Mouse (Mus musculus) spleen, adult 2 months (tissue): ENCODE data around the gene Dnah11. TPM values are rescaled to one million over a fixed set of nuclear protein-coding genes. Genes with fewer than 3 reads are reported as not detected.

ENCODE experiments used
- DNase-seq, 2 experiments: peaks; one replicate each; pipeline versions ENCODE4 v3.0.0 to v3.0.0-alpha.2; 2012 to 2021; ENCODE audit warnings: low spot score in 2 of 2, low read depth in 1 of 2
- H3K27ac ChIP-seq: fragments of 200-500 bp; 2 replicates; pipeline ENCODE4 v1.5.1; 2012; ENCODE audit warnings: low read length, inconsistent platforms; ENCODE audit not compliant: insufficient read depth
- H3K27me3 ChIP-seq: fragments of 200-500 bp; 2 replicates; pipeline ENCODE4 v1.6.1; 2012; ENCODE audit warnings: mild to moderate bottlenecking, moderate library complexity, low read length, inconsistent platforms; ENCODE audit not compliant: control insufficient read depth, insufficient read depth
- H3K36me3 ChIP-seq: fragments of 200-500 bp; 2 replicates; pipeline ENCODE4 v1.6.1; 2012; ENCODE audit warnings: mild to moderate bottlenecking, low read length, inconsistent platforms; ENCODE audit not compliant: control insufficient read depth, insufficient read depth
- H3K4me1 ChIP-seq: fragments of 200-500 bp; 2 replicates; pipeline ENCODE4 v1.6.1; 2011; ENCODE audit warnings: inconsistent platforms; ENCODE audit not compliant: control insufficient read depth, insufficient read depth, insufficient read length
- H3K4me3 ChIP-seq: fragments of 200-500 bp; 2 replicates; pipeline ENCODE4 v1.5.1; 2011; ENCODE audit warnings: mild to moderate bottlenecking, inconsistent platforms; ENCODE audit not compliant: insufficient read depth, insufficient read length; ENCODE audit errors: extremely low read depth
- CTCF ChIP-seq: fragments of 200-500 bp; IDR thresholded peaks from 2 replicates; pipeline ENCODE4 v1.5.1; 2011; ENCODE audit warnings: mild to moderate bottlenecking, inconsistent platforms; ENCODE audit not compliant: insufficient read depth, insufficient read length, insufficient replicate concordance; ENCODE audit errors: extremely low read depth
- POLR2A ChIP-seq: fragments of 200-500 bp; IDR thresholded peaks from 2 replicates; pipeline ENCODE4 v1.6.1; 2011; ENCODE audit warnings: low read depth, low read length, inconsistent platforms
- WGBS: fragments of 180-500 bp; shearing (Covaris S2); methylation state at CpG from one replicate; pipeline ENCODE4 v1.1.7; 2018; 5-methylcytosine and 5-hydroxymethylcytosine counted together
- polyA plus RNA-seq: library from polyadenylated mRNA; depleted of rRNA; stranded (reverse); fragments of >200 nt; gene quantifications from 2 replicates; pipeline ENCODE4 v1.2.3, GENCODE M21; 2012

Dnah11 gene
- polyA plus RNA-seq, 1 experiment, result 0.01 TPM

DNA sequence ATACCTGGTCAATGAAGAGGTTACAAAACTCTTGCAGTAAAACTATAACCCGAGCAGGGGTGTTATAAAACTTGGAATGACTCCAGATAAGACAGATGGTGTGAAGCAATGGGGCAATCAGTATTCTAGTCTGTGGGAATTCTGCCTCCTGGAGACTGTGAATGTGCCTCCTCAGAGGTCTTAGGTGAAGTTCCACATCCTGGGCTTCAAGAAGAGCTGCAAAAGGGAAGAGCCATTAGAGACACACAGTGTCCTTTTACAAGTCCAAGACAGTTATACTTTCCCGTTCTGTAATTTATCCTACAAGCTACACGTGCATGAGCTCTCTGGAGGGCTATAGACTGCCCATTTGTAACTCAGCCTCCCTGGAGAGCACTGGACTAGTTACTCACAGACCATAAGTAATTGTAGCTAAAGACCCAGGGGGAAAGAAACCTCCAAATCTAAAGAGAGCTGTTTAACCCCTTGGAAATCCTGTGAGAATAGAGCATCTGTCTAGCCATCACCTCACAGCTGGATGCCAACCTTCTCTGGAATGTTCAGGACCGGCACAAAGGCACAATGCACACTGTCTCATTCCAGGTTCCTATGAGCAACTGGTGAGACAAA, 11.9 kb downstream of the Dnah11 start:
- H3K4me3 ChIP-seq, result no peak overlapping the region
- H3K36me3 ChIP-seq, result no peaks in the 10 kb centered on the region
- no peak for DNase-seq
- H3K27ac ChIP-seq, result no peak overlapping the region
- no peak for TF ChIP-seq POLR2A
- no peak for TF ChIP-seq CTCF
- WGBS, result 77% methylated on average over 4 of the region's 4 CpGs
- H3K4me1 ChIP-seq, result no peaks in the 10 kb centered on the region
- H3K27me3 ChIP-seq, result no peaks in the 10 kb centered on the region

DNA sequence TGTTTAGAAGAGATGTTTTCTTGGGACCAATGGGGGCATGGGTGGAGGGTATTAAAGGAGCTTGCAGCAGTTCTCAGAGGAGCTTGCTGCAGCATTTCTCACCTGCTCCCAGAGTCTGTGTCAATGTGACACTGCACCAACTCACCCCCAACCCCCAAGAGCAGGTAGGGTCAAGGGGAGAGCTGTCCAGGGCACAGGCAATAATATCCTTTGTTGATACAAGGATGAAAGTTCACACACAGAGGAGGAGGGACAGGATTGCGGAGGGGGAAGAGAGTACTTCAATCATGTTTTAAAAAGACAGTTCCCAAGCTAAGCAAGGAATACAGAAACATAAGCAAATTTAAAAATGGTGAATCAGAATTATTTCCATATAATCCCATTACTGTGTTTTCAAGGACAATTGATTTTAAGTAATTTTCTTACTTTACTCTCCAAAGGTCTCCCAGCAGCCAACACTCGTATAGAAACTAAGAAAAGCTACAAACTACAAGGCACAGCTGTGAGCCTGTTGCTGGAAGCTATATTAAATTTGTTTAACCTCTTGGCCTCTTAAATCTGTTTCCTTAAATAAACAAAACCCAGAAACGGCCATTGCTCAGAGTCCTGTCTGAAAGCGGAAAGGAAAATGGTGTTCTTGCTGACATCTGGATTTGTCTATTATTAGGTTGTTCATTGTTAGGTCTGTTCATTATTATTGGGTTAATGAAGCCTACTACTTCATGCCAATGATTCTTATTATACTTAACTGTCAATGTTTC, 12.5 kb downstream of the Dnah11 start:
- H3K4me3 ChIP-seq, result no peak overlapping the region
- H3K4me1 ChIP-seq, result no peaks in the 10 kb centered on the region
- no peaks in the 10 kb centered on the region for H3K27me3 ChIP-seq
- TF ChIP-seq CTCF, result no peak
- TF ChIP-seq POLR2A, result no peak
- no peaks in the 10 kb centered on the region for H3K36me3 ChIP-seq
- DNase-seq, result no peak
- 73% methylated on average over 4 of the region's 4 CpGs for WGBS
- H3K27ac ChIP-seq, result no peak overlapping the region

DNA sequence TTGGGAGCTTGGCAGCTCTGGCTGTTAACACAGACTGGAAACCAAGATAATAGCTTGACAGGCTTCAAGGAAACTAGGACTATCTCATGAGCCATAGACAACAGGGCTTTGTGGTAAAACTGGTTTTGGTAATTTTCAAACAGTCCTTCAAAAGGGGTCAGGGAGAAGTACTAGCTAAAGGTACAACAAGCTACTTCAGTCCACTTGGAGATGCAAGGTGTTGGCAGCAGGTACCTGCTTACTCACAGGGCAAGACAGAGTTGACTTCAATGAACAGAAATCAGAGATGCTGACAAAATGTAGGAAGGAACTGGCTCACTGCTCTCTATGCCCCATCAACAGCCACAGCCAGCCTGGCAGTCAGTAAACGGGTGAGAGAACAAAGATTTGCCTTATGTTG, 14.1 kb downstream of the Dnah11 start:
- no peaks in the 10 kb centered on the region for H3K4me1 ChIP-seq
- H3K4me3 ChIP-seq, result no peak overlapping the region
- TF ChIP-seq CTCF (no peak), POLR2A (no peak)
- no peak for DNase-seq
- 92% methylated on average over 1 of the region's 1 CpGs for WGBS
- no peaks in the 10 kb centered on the region for H3K27me3 ChIP-seq
- no peaks in the 10 kb centered on the region for H3K36me3 ChIP-seq
- H3K27ac ChIP-seq, result no peak overlapping the region

DNA sequence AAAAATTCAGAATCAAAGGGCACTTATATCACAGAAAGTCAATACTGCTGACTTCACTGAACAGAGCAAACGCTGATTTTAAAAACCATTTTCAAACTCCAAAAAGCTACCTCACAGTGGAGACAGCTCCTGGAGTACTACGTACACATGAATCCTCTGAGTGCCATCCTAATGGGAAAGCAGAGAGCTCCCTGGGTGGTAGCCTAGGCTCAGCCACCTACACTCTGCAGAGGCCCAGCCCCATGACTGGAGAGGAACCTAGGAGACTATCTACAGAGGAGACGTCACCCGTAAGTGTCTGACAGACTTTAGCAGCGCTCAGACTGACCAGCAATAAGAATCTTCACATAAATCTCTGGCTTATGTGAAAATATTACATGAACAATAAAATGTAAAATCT, 21.1 kb downstream of the Dnah11 start:
- Histone ChIP-seq H3K27ac (no peak overlapping the region), H3K27me3 (no peaks in the 10 kb centered on the region), H3K4me1 (no peaks in the 10 kb centered on the region), H3K4me3 (no peak overlapping the region), H3K36me3 (no peaks in the 10 kb centered on the region)
- TF ChIP-seq CTCF (no peak), POLR2A (no peak)
- no peak for DNase-seq
- 93% methylated on average over 5 of the region's 5 CpGs for WGBS

DNA sequence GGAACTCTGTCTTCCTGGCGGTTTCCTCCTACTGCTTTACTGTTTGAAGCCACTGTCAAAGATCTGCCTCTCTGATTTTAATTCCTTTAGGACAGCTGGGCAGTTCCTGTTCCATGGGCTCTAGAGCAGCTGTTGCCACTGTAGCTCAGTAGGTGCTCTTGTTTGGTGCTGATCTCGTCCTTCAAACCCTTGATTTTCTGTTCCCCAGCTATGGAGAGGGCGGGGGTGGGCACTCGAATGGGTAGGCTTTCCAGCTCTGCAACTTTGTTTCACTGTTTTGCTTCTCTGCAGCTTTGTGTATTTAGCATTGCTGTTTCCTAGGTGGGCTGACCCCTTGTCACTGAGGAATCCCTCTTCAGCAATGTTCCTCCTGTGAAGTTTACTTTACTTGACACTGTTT, 34.1 kb downstream of the Dnah11 start:
- Histone ChIP-seq H3K27ac (no peak overlapping the region), H3K4me3 (no peak overlapping the region), H3K27me3 (no peaks in the 10 kb centered on the region), H3K4me1 (no peaks in the 10 kb centered on the region), H3K36me3 (no peaks in the 10 kb centered on the region)
- DNase-seq, result no peak
- no peak for TF ChIP-seq POLR2A
- TF ChIP-seq CTCF, result no peak
- WGBS, result 80% methylated on average over 4 of the region's 4 CpGs

DNA sequence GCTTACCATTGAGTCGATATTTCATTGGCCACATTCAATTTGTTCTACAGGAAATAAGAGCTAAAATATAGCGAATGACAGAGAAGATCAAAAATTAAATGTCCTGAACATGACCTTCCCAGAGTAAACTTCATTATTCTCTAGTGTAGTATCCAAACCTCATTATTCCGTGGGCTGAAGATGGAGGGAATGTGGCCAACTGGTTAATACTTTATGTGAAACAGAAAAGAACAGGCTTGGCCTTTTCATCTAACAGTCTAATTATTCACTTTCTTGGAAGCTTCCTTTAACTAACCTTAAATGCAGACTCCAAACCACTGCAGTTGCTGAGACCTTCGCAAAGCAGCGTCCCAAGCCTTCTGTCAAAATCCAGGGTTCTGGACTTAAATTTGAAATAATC, 41.9 kb downstream of the Dnah11 start:
- Histone ChIP-seq H3K36me3 (no peaks in the 10 kb centered on the region), H3K27ac (no peak overlapping the region), H3K27me3 (no peaks in the 10 kb centered on the region), H3K4me1 (no peaks in the 10 kb centered on the region), H3K4me3 (no peak overlapping the region)
- TF ChIP-seq CTCF, result no peak
- TF ChIP-seq POLR2A, result no peak
- DNase-seq, result no peak
- WGBS, result 90% methylated on average over 5 of the region's 5 CpGs

DNA sequence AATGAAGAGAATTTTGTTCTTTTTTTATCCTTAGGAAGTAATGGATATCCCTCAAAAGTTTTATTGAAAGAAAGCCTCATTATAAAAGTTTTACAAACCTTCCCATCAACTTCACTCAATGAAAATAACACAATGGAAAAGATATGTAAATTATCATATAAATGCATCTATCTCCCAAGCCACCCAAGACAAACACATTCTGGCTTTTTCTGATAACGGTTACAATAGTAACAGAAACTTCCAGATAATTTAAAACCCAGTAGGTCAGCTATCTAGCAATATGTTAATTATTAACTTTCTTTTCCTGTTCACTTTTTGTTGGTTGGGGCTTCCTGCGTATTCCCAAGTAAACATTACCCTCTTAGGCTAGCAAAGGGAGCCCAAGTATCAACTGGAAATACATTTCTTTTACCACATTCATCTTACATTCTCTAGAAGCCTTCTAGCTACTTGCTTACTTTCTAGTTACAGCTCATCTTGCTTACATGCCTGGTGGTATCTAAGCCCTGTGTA, 51.3 kb downstream of the Dnah11 start:
- no peaks in the 10 kb centered on the region for H3K27me3 ChIP-seq
- no peak for DNase-seq
- 89% methylated on average over 2 of the region's 2 CpGs for WGBS
- H3K36me3 ChIP-seq, result no peaks in the 10 kb centered on the region
- H3K27ac ChIP-seq, result no peak overlapping the region
- no peaks in the 10 kb centered on the region for H3K4me1 ChIP-seq
- no peak for TF ChIP-seq POLR2A
- no peak for TF ChIP-seq CTCF
- H3K4me3 ChIP-seq, result no peak overlapping the region
